Mouse (Mus musculus): ENCODE results near the gene Commd7.

The Commd7 gene

GRCm38 (mm10) chr2:153586515-153587174 lies 45.9 kb downstream of the Commd7 start:
- DNase-seq (ENCODE audit: low spot score in 2 of 2), result peak; percentile 77 to 82

GRCm38 (mm10) chr2:153585981-153586380 lies 46.6 kb downstream of the Commd7 start:
- no peak for DNase-seq (ENCODE audit: low spot score in 2 of 2)

GRCm38 (mm10) chr2:153584396-153584795 lies 48.2 kb downstream of the Commd7 start:
- DNase-seq (ENCODE audit: low spot score in 2 of 2), result no peak

GRCm38 (mm10) chr2:153583641-153584049 lies 48.9 kb downstream of the Commd7 start:
- no peak for DNase-seq (ENCODE audit: low spot score in 2 of 2)

- no peak for DNase-seq (ENCODE audit: low spot score in 2 of 2)
These were observed 49.5 kb downstream of the Commd7 start for GRCm38 (mm10) chr2:153582876-153583585.

GRCm38 (mm10) chr2:153581416-153581815 lies 51.2 kb downstream of the Commd7 start:
- no peak for DNase-seq (ENCODE audit: low spot score in 2 of 2)

GRCm38 (mm10) chr2:153580458-153580985 lies 52.1 kb downstream of the Commd7 start:
- DNase-seq (ENCODE audit: low spot score in 2 of 2), result no peak

GRCm38 (mm10) chr2:153580042-153580441 lies 52.5 kb downstream of the Commd7 start:
- no peak for DNase-seq (ENCODE audit: low spot score in 2 of 2)

- DNase-seq (ENCODE audit: low spot score in 2 of 2), result no peak
These were observed 55.5 kb downstream of the Commd7 start for GRCm38 (mm10) chr2:153577122-153577521.

GRCm38 (mm10) chr2:153576150-153576549 lies 56.4 kb downstream of the Commd7 start:
- no peak for DNase-seq (ENCODE audit: low spot score in 2 of 2)

- DNase-seq (ENCODE audit: low spot score in 2 of 2), result no peak
These were observed 57.0 kb downstream of the Commd7 start for GRCm38 (mm10) chr2:153575554-153575953.

GRCm38 (mm10) chr2:153573101-153573500 lies 59.5 kb downstream of the Commd7 start:
- no peak for DNase-seq (ENCODE audit: low spot score in 2 of 2)

GRCm38 (mm10) chr2:153568541-153568940 lies 64.0 kb downstream of the Commd7 start:
- DNase-seq (ENCODE audit: low spot score in 2 of 2), result no peak

GRCm38 (mm10) chr2:153568013-153568412 lies 64.6 kb downstream of the Commd7 start:
- DNase-seq (ENCODE audit: low spot score in 2 of 2), result no peak

All from frontal cortex, postnatal 25 days (tissue).